Mouse (Mus musculus): Measurements from ENCODE around the gene Efna1.

The Efna1 gene

GRCm38 (mm10) chr3:89278643-89279042, 2.3 kb downstream of the Efna1 start:
- DNase-seq (ENCODE audit: low spot score) = no peak

- DNase-seq (ENCODE audit: low spot score) = no peak
These were observed 2.8 kb downstream of the Efna1 start for GRCm38 (mm10) chr3:89278107-89278506.

GRCm38 (mm10) chr3:89277281-89278021, 3.5 kb downstream of the Efna1 start:
- DNase-seq (ENCODE audit: low spot score) = no peak

GRCm38 (mm10) chr3:89276061-89276460, 4.9 kb downstream of the Efna1 start:
- DNase-seq (ENCODE audit: low spot score) = no peak

- no peak for DNase-seq (ENCODE audit: low spot score)
These were observed 9.2 kb downstream of the Efna1 start for GRCm38 (mm10) chr3:89271760-89272159.

- peak; percentile 35 for DNase-seq (ENCODE audit: low spot score)
These were observed 10.1 kb downstream of the Efna1 start for GRCm38 (mm10) chr3:89270891-89271290.

GRCm38 (mm10) chr3:89270051-89270755, 10.7 kb downstream of the Efna1 start, which contains the start of gene Slc50a1:
Gene Slc50a1, minus strand, starts transcription at chr3:89270570.
- DNase-seq (ENCODE audit: low spot score) = peak; percentile 76

- no peak for DNase-seq (ENCODE audit: low spot score)
These were observed 12.0 kb downstream of the Efna1 start for GRCm38 (mm10) chr3:89268916-89269315.

- DNase-seq (ENCODE audit: low spot score) = peak; percentile 82
These were observed 14.5 kb downstream of the Efna1 start for GRCm38 (mm10) chr3:89266439-89266893.

- no peak for DNase-seq (ENCODE audit: low spot score)
These were observed 18.5 kb downstream of the Efna1 start for GRCm38 (mm10) chr3:89262417-89262816.

GRCm38 (mm10) chr3:89260211-89260610, 20.7 kb downstream of the Efna1 start:
- no peak for DNase-seq (ENCODE audit: low spot score)

GRCm38 (mm10) chr3:89259076-89259475, 21.9 kb downstream of the Efna1 start, which contains the start of gene Dpm3:
Gene Dpm3, plus strand, starts transcription at chr3:89259358.
- no peak for DNase-seq (ENCODE audit: low spot score)

GRCm38 (mm10) chr3:89256177-89256576, 24.8 kb downstream of the Efna1 start:
- peak; percentile 26 for DNase-seq (ENCODE audit: low spot score)

GRCm38 (mm10) chr3:89254994-89255393, 25.9 kb downstream of the Efna1 start:
- no peak for DNase-seq (ENCODE audit: low spot score)

- no peak for DNase-seq (ENCODE audit: low spot score)
These were observed 29.5 kb downstream of the Efna1 start for GRCm38 (mm10) chr3:89251365-89251895.

- peak; percentile 41 for DNase-seq (ENCODE audit: low spot score)
These were observed 30.4 kb downstream of the Efna1 start for GRCm38 (mm10) chr3:89250435-89251040.

GRCm38 (mm10) chr3:89247466-89247865, 33.5 kb downstream of the Efna1 start:
- no peak for DNase-seq (ENCODE audit: low spot score)

GRCm38 (mm10) chr3:89246261-89247100, 34.5 kb downstream of the Efna1 start, which contains the start of gene Trim46:
Gene Trim46, minus strand, starts transcription at chr3:89246309.
- DNase-seq (ENCODE audit: low spot score) = peak; percentile 93

GRCm38 (mm10) chr3:89245688-89246171, 35.2 kb downstream of the Efna1 start, which contains the start of gene Krtcap2:
Gene Krtcap2, plus strand, starts transcription at chr3:89245966.
- DNase-seq (ENCODE audit: low spot score) = no peak

GRCm38 (mm10) chr3:89244982-89245687, 35.8 kb downstream of the Efna1 start:
- no peak for DNase-seq (ENCODE audit: low spot score)
